Comparison of ENCODE assay signal across 8 mouse cellular contexts in genomic region chrX:170009016-170009750, GRCm38 (mm10). TPM values are rescaled to one million over a fixed set of nuclear protein-coding genes. Genes with fewer than 3 reads are reported as not detected.
A peak's percentile ranks its signal among the peaks of the same experiment; 100 is the strongest.
DNase-seq lines count a peak whose midpoint lies in the region; ATAC-seq and TF ChIP-seq lines count a peak whose summit lies in the region.
"Not testable (repeated sequence)": the region's sequence is repeated elsewhere in the genome, so short reads cannot be mapped to it uniquely, and the experiment has no call there.

Gene Gm21887, plus strand, starts transcription at chrX:170009659.

- peaks cover 59% of the 10 kb centered on the region for H3K9me3 ChIP-seq in forebrain, embryonic 10.5 days
- H3K9me3 ChIP-seq in heart, embryonic 14.5 days (ENCODE audit: control insufficient read depth, low read length), result peaks cover 52% of the 10 kb centered on the region
- peaks cover 15% of the 10 kb centered on the region for H3K9me3 ChIP-seq in liver, embryonic 14.5 days (ENCODE audit: control insufficient read depth, low read length)
- H3K9me3 ChIP-seq in neural tube, embryonic 11.5 days (ENCODE audit: control insufficient read depth, low read length), result peaks cover 30% of the 10 kb centered on the region
- peaks cover 30% of the 10 kb centered on the region for H3K9me3 ChIP-seq in stomach, embryonic 16.5 days (replicated peaks; ENCODE audit: control insufficient read depth, low read length)

- peak; percentile 83 to 87 for DNase-seq in CD8-positive naive resting alpha-beta T cell, adult 2 months (ENCODE audit: low read depth in 2 of 2, low spot score in 2 of 2)
- DNase-seq in c-Kit-negative CD71-positive TER-119-positive erythroid progenitor cells, embryonic 14.5 days (ENCODE audit: low read depth, low spot score), result peak; percentile 100
- DNase-seq in forebrain, embryonic 10.5 days (ENCODE audit: extremely low spot score, low spot score), result peak; percentile 85
- peak; percentile 100 for DNase-seq in kidney, postnatal 14 days
- DNase-seq in liver, embryonic 14.5 days (ENCODE audit: low read depth in 3 of 3, low spot score in 3 of 3), result peak; percentile 90 to 94 (median 91)
- peak; percentile 96 for DNase-seq in neural tube, embryonic 11.5 days (ENCODE audit: low spot score)

- not testable (repeated sequence) for H3K27me3 ChIP-seq in forebrain, embryonic 10.5 days (ENCODE audit: poor library complexity, severe bottlenecking); heart, embryonic 14.5 days (ENCODE audit: control insufficient read depth, insufficient read depth, low read length); liver, embryonic 14.5 days (ENCODE audit: control insufficient read depth, insufficient read depth, low read length); neural tube, embryonic 11.5 days (ENCODE audit: control insufficient read depth, insufficient read depth, low read length); stomach, embryonic 16.5 days (ENCODE audit: control insufficient read depth, insufficient read depth, low read length)

- peak; percentile 84 for ATAC-seq in heart, embryonic 14.5 days (ENCODE audit: insufficient number of reproducible peaks, insufficient read depth, low FRiP score, low read depth)
- peak; percentile 75 for ATAC-seq in liver, embryonic 14.5 days (ENCODE audit: insufficient read depth)
- peak; percentile 86 for ATAC-seq in neural tube, embryonic 11.5 days (ENCODE audit: insufficient read depth, low FRiP score, low TSS enrichment)
- ATAC-seq in stomach, embryonic 16.5 days (ENCODE audit: insufficient read depth, low FRiP score), result peak; percentile 86

- H3K27ac ChIP-seq in forebrain, embryonic 10.5 days, result peak within 1 kb of the TSS; percentile 86
- H3K27ac ChIP-seq in heart, embryonic 14.5 days (replicated peaks in 1 of 2; ENCODE audit: control insufficient read depth in 1 of 2, insufficient read depth in 1 of 2, low read depth in 2 of 2, low read length in 2 of 2), result peak within 1 kb of the TSS; percentile 54 to 82
- H3K27ac ChIP-seq in liver, embryonic 14.5 days, result peak within 1 kb of the TSS; percentile 11
- peak within 1 kb of the TSS; percentile 66 for H3K27ac ChIP-seq in neural tube, embryonic 11.5 days (ENCODE audit: low read depth, low read length)
- H3K27ac ChIP-seq in stomach, embryonic 16.5 days (ENCODE audit: low read length), result peak within 1 kb of the TSS; percentile 71

- TF ChIP-seq CTCF in liver, embryonic 14.5 days (IDR thresholded peaks at IDR 0.05; ENCODE audit: low read depth), result not testable (repeated sequence)

- WGBS in forebrain, embryonic 10.5 days, result 85% methylated on average over 118 of the region's 118 CpGs
- 61% methylated on average over 116 of the region's 118 CpGs for WGBS in heart, embryonic 14.5 days
- WGBS in liver, embryonic 14.5 days (ENCODE audit: insufficient replicate concordance), result 48% methylated on average over 114 of the region's 118 CpGs
- 61% methylated on average over 115 of the region's 118 CpGs for WGBS in neural tube, embryonic 11.5 days
- 59% methylated on average over 115 of the region's 118 CpGs for WGBS in stomach, embryonic 16.5 days

- H3K4me3 ChIP-seq in forebrain, embryonic 10.5 days, result peak within 1 kb of the TSS; percentile 50
- H3K4me3 ChIP-seq in heart, embryonic 14.5 days (ENCODE audit: control insufficient read depth in 1 of 2, insufficient read depth in 1 of 2, low read depth in 1 of 2, low read length in 2 of 2), result peak within 1 kb of the TSS; percentile 57 to 59
- H3K4me3 ChIP-seq in liver, embryonic 14.5 days (ENCODE audit: insufficient read depth in 1 of 2, low read depth in 2 of 2, low read length in 2 of 2), result peak within 1 kb of the TSS; percentile 65
- peak within 1 kb of the TSS; percentile 55 for H3K4me3 ChIP-seq in neural tube, embryonic 11.5 days (ENCODE audit: low read depth, low read length)
- H3K4me3 ChIP-seq in stomach, embryonic 16.5 days (replicated peaks; ENCODE audit: low read length), result peak within 1 kb of the TSS; percentile 49

- H3K36me3 ChIP-seq in forebrain, embryonic 10.5 days (replicated peaks), result peaks cover 18% of the 10 kb centered on the region
- peaks cover 25% of the 10 kb centered on the region for H3K36me3 ChIP-seq in heart, embryonic 14.5 days (ENCODE audit: control insufficient read depth, insufficient read depth, low read length)
- H3K36me3 ChIP-seq in liver, embryonic 14.5 days (replicated peaks; ENCODE audit: control insufficient read depth, insufficient read depth, low read depth), result peaks cover 16% of the 10 kb centered on the region
- H3K36me3 ChIP-seq in neural tube, embryonic 11.5 days (ENCODE audit: control insufficient read depth, insufficient read depth, low read length), result peaks cover 11% of the 10 kb centered on the region
- not testable (repeated sequence) for H3K36me3 ChIP-seq in stomach, embryonic 16.5 days (ENCODE audit: control insufficient read depth, insufficient read depth, low read length)

- H3K4me1 ChIP-seq in forebrain, embryonic 10.5 days, result peaks cover 36% of the 10 kb centered on the region
- not testable (repeated sequence) for H3K4me1 ChIP-seq in heart, embryonic 14.5 days (ENCODE audit: control insufficient read depth in 2 of 2, insufficient read depth in 2 of 2, low read length in 2 of 2); liver, embryonic 14.5 days (replicated peaks; ENCODE audit: control insufficient read depth in 2 of 2, insufficient read depth in 2 of 2, low read length in 1 of 2); neural tube, embryonic 11.5 days (ENCODE audit: control insufficient read depth, insufficient read depth, low read length); stomach, embryonic 16.5 days (ENCODE audit: control insufficient read depth, insufficient read depth, low read length)

- H3K4me2 ChIP-seq in heart, embryonic 14.5 days (ENCODE audit: low read length), result peak within 1 kb of the TSS; percentile 9; the same call in 1 of the 2 replicates
- peak within 1 kb of the TSS; percentile 68 for H3K4me2 ChIP-seq in liver, embryonic 14.5 days (ENCODE audit: low read depth)
- H3K4me2 ChIP-seq in neural tube, embryonic 11.5 days (ENCODE audit: low read depth), result peak within 1 kb of the TSS; percentile 26; the same call in 1 of the 2 replicates
- H3K4me2 ChIP-seq in stomach, embryonic 16.5 days (ENCODE audit: low read depth, low read length), result peak within 1 kb of the TSS; percentile 45

- H3K9ac ChIP-seq in heart, embryonic 14.5 days (ENCODE audit: low read length), result peak within 1 kb of the TSS; percentile 77
- peak within 1 kb of the TSS; percentile 71 for H3K9ac ChIP-seq in liver, embryonic 14.5 days (replicated peaks)
- peak within 1 kb of the TSS; percentile 75 for H3K9ac ChIP-seq in neural tube, embryonic 11.5 days (ENCODE audit: low read length)
- peak within 1 kb of the TSS; percentile 69 for H3K9ac ChIP-seq in stomach, embryonic 16.5 days (ENCODE audit: low read length)

- TF ChIP-seq EP300 in liver, embryonic 14.5 days (IDR thresholded peaks at IDR 0.05; ENCODE audit: low read depth), result not testable (repeated sequence)

RNA-seq across cellular contexts. Expression of gene Gm21887, which starts in this region (rescaled TPM):
- 249 and 311 TPM in 2 replicates for polyA plus RNA-seq in forebrain, embryonic 10.5 days (2016; fragmentation: Nextera tagmentation; extraction: Ambion mirVana)
- 181 and 228 TPM in 2 replicates for polyA plus RNA-seq in heart, embryonic 14.5 days (2014; fragmentation: Nextera tagmentation; extraction: Ambion mirVana)
- polyA plus RNA-seq in liver, embryonic 14.5 days (2012; rRNA removed), result 94.3 and 264 TPM in 2 replicates
- 36.2 and 58.4 TPM in 2 replicates for polyA plus RNA-seq in liver, embryonic 14.5 days (2014; fragmentation: Nextera tagmentation; extraction: Ambion mirVana)
- polyA plus RNA-seq in neural tube, embryonic 11.5 days (2014; fragmentation: Nextera tagmentation; extraction: Ambion mirVana), result 214 and 267 TPM in 2 replicates
- 124 and 172 TPM in 2 replicates for polyA plus RNA-seq in stomach, embryonic 16.5 days (2015; fragmentation: Nextera tagmentation; extraction: Ambion mirVana)

Comparison
In these comparisons a context has a peak if more than half of its experiments do, and no peak if none do; other contexts are left out.
1. Peak in every context shown above with its lines: DNase-seq, ATAC-seq, H3K4me3 ChIP-seq and H3K27ac ChIP-seq.
2. H3K27ac ChIP-seq: peak in every context shown above with its lines; median percentile 86 in forebrain, embryonic 10.5 days; 71 in stomach, embryonic 16.5 days; 68 in heart, embryonic 14.5 days; 66 in neural tube, embryonic 11.5 days; 11 in liver, embryonic 14.5 days.
3. H3K4me2 ChIP-seq: peak in every context shown above with its lines; median percentile 68 in liver, embryonic 14.5 days; 45 in stomach, embryonic 16.5 days; 26 in neural tube, embryonic 11.5 days; 9 in heart, embryonic 14.5 days.